Mouse (Mus musculus): ENCODE results near the gene Trib3. TPM values are rescaled to one million over a fixed set of nuclear protein-coding genes. Genes with fewer than 3 reads are reported as not detected.

The Trib3 gene
- total RNA-seq, 2 experiments from 2014 or later = 0.66 to 0.76 TPM

- peak; percentile 27 to 74 for DNase-seq (ENCODE audit: low spot score in 2 of 2)
- intact Hi-C loops (cut with DNase I) = no loop called here
Measured at GRCm38 (mm10) chr2:152349842-152350540, 6.2 kb upstream of the Trib3 start.

GRCm38 (mm10) chr2:152349205-152349604 is 5.4 kb upstream of the Trib3 start:
- intact Hi-C loops (cut with DNase I) = no loop called here
- no peak for DNase-seq (ENCODE audit: low spot score in 2 of 2)

- intact Hi-C loops (cut with DNase I) = no loop called here
- no peak for DNase-seq (ENCODE audit: low spot score in 2 of 2)
Measured at GRCm38 (mm10) chr2:152347722-152348121, 3.9 kb upstream of the Trib3 start.

- intact Hi-C loops (cut with DNase I) = no loop called here
- DNase-seq (ENCODE audit: low spot score in 2 of 2) = no peak
Measured at GRCm38 (mm10) chr2:152346776-152347465, 3.1 kb upstream of the Trib3 start.

GRCm38 (mm10) chr2:152345393-152345792 is 1.6 kb upstream of the Trib3 start:
- intact Hi-C loops (cut with DNase I) = no loop called here

GRCm38 (mm10) chr2:152344909-152345308 is 1.1 kb upstream of the Trib3 start:
- intact Hi-C loops (cut with DNase I) = no loop called here
- DNase-seq (ENCODE audit: low spot score in 2 of 2) = no peak

More at GRCm38 (mm10) chr2:152345393-152345792, 1.6 kb upstream of the Trib3 start:
- DNase-seq (ENCODE audit: low spot score in 2 of 2) = no peak

- DNase-seq (ENCODE audit: low spot score in 2 of 2) = no peak
- intact Hi-C loops (cut with DNase I) = no loop called here
Measured at GRCm38 (mm10) chr2:152344361-152344760, 529 bp upstream of the Trib3 start.

- intact Hi-C loops (cut with DNase I) = no loop called here
Measured at GRCm38 (mm10) chr2:152339631-152340179, 4.1 kb downstream of the Trib3 start.

GRCm38 (mm10) chr2:152338319-152338718 is 5.5 kb downstream of the Trib3 start:
- intact Hi-C loops (cut with DNase I) = no loop called here

More at GRCm38 (mm10) chr2:152339631-152340179, 4.1 kb downstream of the Trib3 start:
- DNase-seq (ENCODE audit: low spot score in 2 of 2) = no peak

GRCm38 (mm10) chr2:152337591-152338212 is 6.1 kb downstream of the Trib3 start:
- intact Hi-C loops (cut with DNase I) = no loop called here

More at GRCm38 (mm10) chr2:152338319-152338718, 5.5 kb downstream of the Trib3 start:
- DNase-seq (ENCODE audit: low spot score in 2 of 2) = no peak

GRCm38 (mm10) chr2:152336856-152337255 is 7.0 kb downstream of the Trib3 start:
- intact Hi-C loops (cut with DNase I) = no loop called here
- no peak for DNase-seq (ENCODE audit: low spot score in 2 of 2)

More at GRCm38 (mm10) chr2:152337591-152338212, 6.1 kb downstream of the Trib3 start:
- DNase-seq (ENCODE audit: low spot score in 2 of 2) = no peak

- intact Hi-C loops (cut with DNase I) = no loop called here
- peak in 1 of 2 experiments; percentile 32 for DNase-seq (ENCODE audit: low spot score in 2 of 2)
Measured at GRCm38 (mm10) chr2:152335289-152335820, 8.5 kb downstream of the Trib3 start.

GRCm38 (mm10) chr2:152333345-152334006 is 10.4 kb downstream of the Trib3 start:
- intact Hi-C loops (cut with DNase I) = no loop called here
- DNase-seq (ENCODE audit: low spot score in 2 of 2) = no peak

GRCm38 (mm10) chr2:152332101-152332825 is 11.6 kb downstream of the Trib3 start, which contains the start of gene Rbck1:
TSS of gene Rbck1 (minus strand) at chr2:152332653.
- peak; percentile 89 to 90 for DNase-seq (ENCODE audit: low spot score in 2 of 2)
- intact Hi-C loops (cut with DNase I) = no loop called here

- intact Hi-C loops (cut with DNase I) = no loop called here
- DNase-seq (ENCODE audit: low spot score in 2 of 2) = no peak
Measured at GRCm38 (mm10) chr2:152330858-152331423, 12.9 kb downstream of the Trib3 start.

GRCm38 (mm10) chr2:152327980-152328379 is 15.9 kb downstream of the Trib3 start:
- no peak for DNase-seq (ENCODE audit: low spot score in 2 of 2)
- intact Hi-C loops (cut with DNase I) = no loop called here

GRCm38 (mm10) chr2:152326654-152327053 is 17.2 kb downstream of the Trib3 start:
- intact Hi-C loops (cut with DNase I) = no loop called here

GRCm38 (mm10) chr2:152326157-152326556 is 17.7 kb downstream of the Trib3 start:
- no peak for DNase-seq (ENCODE audit: low spot score in 2 of 2)
- intact Hi-C loops (cut with DNase I) = no loop called here

More at GRCm38 (mm10) chr2:152326654-152327053, 17.2 kb downstream of the Trib3 start:
- DNase-seq (ENCODE audit: low spot score in 2 of 2) = no peak
